Mouse (Mus musculus) cerebellum, adult 8-10 months (tissue): ENCODE data around the gene Fat2.

Source experiments
- DNase-seq: peaks from one replicate; pipeline ENCODE4 v3.0.0; 2022

The Fat2 gene

GRCm38 (mm10) chr11:55236815-55237214, 99.5 kb downstream of the Fat2 start:
- no peak for DNase-seq

DNA sequence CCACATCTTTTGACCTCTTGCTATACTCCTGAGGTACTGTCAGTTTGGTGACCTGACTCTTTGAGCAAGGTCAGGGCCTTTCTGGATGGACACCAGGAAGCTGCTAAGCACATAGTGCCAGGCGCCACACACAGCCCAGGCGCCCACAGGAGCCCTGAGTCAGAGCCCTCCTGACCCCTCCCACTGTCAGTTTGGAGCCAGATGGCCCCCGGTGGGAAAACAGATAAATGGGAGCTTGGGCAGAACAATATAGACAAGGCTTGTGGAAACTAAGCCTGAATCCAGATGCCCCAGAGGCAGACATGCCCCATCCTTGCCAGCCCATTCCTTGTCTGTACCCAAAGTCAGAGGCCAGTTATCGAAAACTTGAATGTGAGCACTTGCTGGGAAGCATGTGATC, 101.6 kb downstream of the Fat2 start:
- no peak for DNase-seq

- peak; percentile 74 for DNase-seq
Observed at GRCm38 (mm10) chr11:55234288-55234687, 102.1 kb downstream of the Fat2 start.

DNA sequence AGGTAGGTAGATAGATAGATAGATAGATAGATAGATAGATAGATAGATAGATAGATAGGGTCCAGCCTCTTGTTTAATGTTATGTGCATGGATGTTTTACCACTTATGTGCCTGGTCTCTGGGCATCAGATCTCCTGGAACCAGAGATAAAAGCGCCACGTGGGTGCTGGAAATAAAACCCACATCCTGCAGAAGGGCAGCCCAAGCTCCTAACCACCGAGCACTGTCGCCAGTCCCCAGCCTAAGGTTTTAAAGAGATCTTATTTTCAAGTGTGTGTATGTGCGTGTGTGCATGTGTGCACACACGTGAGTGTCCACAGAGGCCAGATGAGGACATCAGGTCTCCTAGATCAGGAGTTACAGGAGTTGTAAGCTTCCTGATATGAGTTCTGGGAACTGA, 105.3 kb downstream of the Fat2 start:
- DNase-seq: no peak

- no peak for DNase-seq
Observed at GRCm38 (mm10) chr11:55221306-55221705, 115.1 kb downstream of the Fat2 start.

DNA sequence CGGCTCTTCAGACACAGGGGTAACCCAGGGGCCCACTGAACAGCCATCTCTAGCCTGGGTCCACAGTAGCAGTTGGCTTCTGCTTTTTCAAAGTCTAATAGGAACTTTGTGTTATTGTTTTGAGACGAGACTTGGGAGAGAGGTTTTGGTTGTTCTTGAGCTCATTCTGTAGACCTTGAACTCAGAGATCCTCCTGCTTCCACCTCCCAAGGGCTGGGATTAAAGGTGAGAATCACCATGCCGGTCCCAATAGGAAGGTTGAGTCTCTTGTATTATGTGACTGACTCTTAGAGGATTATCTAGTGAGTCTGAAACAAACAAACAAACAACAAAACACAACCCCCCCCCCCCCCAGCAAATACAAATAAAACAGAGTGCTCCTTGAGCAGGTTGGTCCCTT, 117.9 kb downstream of the Fat2 start:
- no peak for DNase-seq

- DNase-seq: no peak
Observed at GRCm38 (mm10) chr11:55217880-55218279, 118.5 kb downstream of the Fat2 start.

DNA sequence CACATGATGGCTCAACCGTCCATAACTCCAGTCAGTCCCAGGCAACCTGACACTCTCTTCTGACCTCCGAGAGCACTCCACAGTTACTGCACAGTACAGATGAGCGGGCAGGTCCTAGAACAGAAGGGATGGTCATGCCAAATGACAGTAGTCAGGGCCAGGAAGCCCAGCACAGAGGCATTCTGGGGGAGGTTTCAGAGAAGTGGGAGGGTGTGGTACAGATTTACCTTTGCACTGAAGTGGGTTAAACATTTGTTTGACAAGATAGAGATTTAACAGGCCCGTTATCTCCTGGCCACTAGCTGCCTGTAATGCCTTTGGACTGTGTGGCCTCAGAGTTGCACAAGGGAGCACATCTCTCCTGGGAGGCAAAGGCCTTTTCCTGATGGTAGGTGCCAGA, 118.9 kb downstream of the Fat2 start:
- DNase-seq: no peak

DNA sequence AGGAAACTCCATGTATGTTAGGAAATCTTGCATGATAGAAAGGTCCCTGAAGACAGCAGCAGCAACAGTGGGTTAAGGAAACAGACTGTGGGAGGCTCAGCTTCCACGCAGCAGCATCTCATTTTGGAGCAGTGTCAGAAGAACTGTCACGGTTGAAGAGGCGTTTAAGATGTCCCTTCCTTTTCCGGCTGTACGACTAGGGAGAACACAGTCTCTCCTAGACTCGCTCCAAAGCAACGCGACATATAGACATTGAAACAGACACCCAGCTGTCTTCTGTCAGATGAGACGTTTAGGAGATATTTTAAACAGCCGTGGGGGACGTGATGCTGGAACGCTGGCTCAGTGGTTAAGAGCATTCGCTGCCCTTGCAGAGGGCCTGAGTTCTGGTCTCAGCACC, 119.5 kb downstream of the Fat2 start:
- DNase-seq: no peak

GRCm38 (mm10) chr11:55216061-55216460, 120.3 kb downstream of the Fat2 start:
- no peak for DNase-seq

GRCm38 (mm10) chr11:55214978-55215377, 121.4 kb downstream of the Fat2 start:
- no peak for DNase-seq

GRCm38 (mm10) chr11:55214161-55214560, 122.2 kb downstream of the Fat2 start:
- no peak for DNase-seq

DNA sequence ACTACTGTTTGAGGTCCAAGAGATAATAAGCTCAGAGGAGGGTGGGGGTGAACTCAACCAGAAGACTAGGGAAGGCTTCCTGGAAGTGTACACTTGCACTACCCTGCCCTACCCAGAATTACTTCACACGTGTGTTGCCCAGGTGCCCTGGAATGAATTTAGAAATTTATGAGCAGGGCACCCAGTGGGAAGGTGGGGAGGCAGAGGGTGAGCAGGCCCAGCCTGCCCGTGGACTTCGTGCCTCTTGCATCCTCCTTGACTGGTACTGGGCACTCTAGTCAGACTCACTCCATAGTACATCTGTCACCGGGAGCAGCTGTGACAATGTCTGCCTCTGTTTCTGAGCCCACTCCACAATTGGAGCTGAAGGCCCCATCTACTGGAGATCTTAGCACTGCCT, 122.8 kb downstream of the Fat2 start:
- DNase-seq: no peak

DNA sequence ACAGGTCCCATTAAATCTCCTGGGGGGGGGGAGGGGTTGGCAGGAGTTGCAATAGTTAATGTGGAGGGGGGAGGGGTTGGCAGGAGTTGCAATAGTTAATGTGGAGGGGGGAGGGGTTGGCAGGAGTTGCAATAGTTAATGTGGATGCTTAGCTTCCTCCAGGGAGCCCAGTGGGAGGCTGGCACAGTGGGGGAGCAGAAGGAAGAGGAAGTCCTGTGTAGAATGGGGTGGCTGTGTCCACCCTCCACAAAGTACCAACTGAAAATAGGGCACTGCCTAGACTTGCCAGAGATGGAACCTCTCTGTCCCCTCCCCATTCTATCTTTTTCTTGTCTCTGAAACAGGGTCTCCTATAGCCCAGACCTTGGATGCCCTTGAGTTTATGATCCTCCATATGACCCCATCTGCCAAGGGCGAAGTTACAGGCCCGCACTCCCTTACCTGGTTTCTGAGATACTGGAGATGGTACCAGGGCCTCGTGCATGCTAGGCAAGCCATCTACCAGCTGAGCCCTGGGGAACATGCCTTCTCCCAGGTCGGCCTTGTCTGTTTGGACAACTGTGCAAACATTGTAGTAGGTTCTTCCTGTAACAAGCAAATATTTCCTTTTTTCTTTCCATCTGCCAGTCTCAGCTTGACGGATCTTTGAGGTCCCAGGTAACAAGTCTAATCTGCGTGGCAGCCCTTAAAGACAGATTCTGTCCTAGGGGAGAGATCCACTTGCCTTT, 126.6 kb downstream of the Fat2 start:
- no peak for DNase-seq

DNA sequence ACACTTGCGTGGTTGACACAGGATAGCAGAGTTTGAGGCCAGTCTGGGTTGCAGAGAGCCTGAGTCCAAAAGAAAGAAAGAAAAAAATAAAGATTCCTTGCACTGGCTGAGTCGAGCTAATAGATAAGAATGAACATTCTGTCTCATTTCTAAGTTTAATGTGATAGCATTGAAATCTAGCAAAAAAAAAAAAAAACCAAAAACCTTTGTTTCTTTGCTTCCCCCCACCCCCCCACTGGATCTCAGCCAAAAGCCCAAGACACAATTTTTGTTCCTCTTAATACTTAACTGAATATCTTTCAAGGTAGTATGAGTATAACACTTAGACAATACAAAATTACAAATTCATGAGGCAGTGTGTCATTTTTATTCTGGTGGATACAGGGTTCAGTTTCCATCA, 127.3 kb downstream of the Fat2 start:
- DNase-seq: no peak

- DNase-seq: no peak
Observed at GRCm38 (mm10) chr11:55208001-55208690, 128.2 kb downstream of the Fat2 start.

- peak; percentile 45 for DNase-seq
Observed at GRCm38 (mm10) chr11:55204602-55205001, 131.8 kb downstream of the Fat2 start.

- DNase-seq: peak; percentile 96
Observed at GRCm38 (mm10) chr11:55204159-55204596, 132.2 kb downstream of the Fat2 start, which contains the start of gene Slc36a1. Gene Slc36a1 (plus strand): TSS chr11:55204350.
